Mouse (Mus musculus): Measurements from ENCODE around the gene Mcrs1. TPM values are rescaled to one million over a fixed set of nuclear protein-coding genes. Genes with fewer than 3 reads are reported as not detected.

Gene Mcrs1
- total and polyA plus RNA-seq, 3 experiments = 29.8 to 83.4 (median 45.7) TPM

GRCm38 (mm10) chr15:99226090-99226489 is 25.7 kb downstream of the Mcrs1 start:
- peaks cover 59% of the 10 kb centered on the region for H3K27me3 ChIP-seq (ENCODE audit: insufficient read depth, low read length)
- DNase-seq (ENCODE audit: low spot score) (no peak), ATAC-seq (ENCODE audit: extremely low read depth, insufficient number of reproducible peaks, low FRiP score, poor library complexity, severe bottlenecking) (no peak)
- no peak overlapping the region for H3K4me3 ChIP-seq (ENCODE audit: low read depth, low read length)
- no peaks in the 10 kb centered on the region for H3K4me1 ChIP-seq (ENCODE audit: insufficient read depth, low read depth, low read length)
- H3K9me3 ChIP-seq (replicated peaks) = no peaks in the 10 kb centered on the region
- TF ChIP-seq TAL1 (conservative IDR thresholded peaks at IDR 0.05; ENCODE audit: low read depth, low read length) (no peak), GATA2 (IDR thresholded peaks at IDR 0.05; ENCODE audit: borderline replicate concordance, low read depth, low read length) (no peak), POLR2AphosphoS5 (IDR thresholded peaks at IDR 0.05; ENCODE audit: insufficient replicate concordance, low read depth, low read length) (no peak), CTCF (IDR thresholded peaks at IDR 0.05; ENCODE audit: low read depth, low read length) (no peak), GATA1 (IDR thresholded peaks at IDR 0.05; ENCODE audit: borderline replicate concordance, low read length) (no peak)
- no peaks in the 10 kb centered on the region for H3K36me3 ChIP-seq (replicated peaks)

GRCm38 (mm10) chr15:99225081-99225810 is 26.5 kb downstream of the Mcrs1 start:
- Histone ChIP-seq H3K36me3 (replicated peaks) (no peaks in the 10 kb centered on the region), H3K9me3 (replicated peaks) (no peaks in the 10 kb centered on the region), H3K27me3 (ENCODE audit: insufficient read depth, low read length) (peaks cover 58% of the 10 kb centered on the region), H3K4me3 (ENCODE audit: low read depth, low read length) (no peak overlapping the region), H3K4me1 (ENCODE audit: insufficient read depth, low read depth, low read length) (no peaks in the 10 kb centered on the region)
- no peak for DNase-seq (ENCODE audit: low spot score)
- ATAC-seq (ENCODE audit: extremely low read depth, insufficient number of reproducible peaks, low FRiP score, poor library complexity, severe bottlenecking) = no peak
- TF ChIP-seq GATA2 (IDR thresholded peaks at IDR 0.05; ENCODE audit: borderline replicate concordance, low read depth, low read length) = no peak
- TF ChIP-seq TAL1 (conservative IDR thresholded peaks at IDR 0.05; ENCODE audit: low read depth, low read length) = no peak
- TF ChIP-seq GATA1 (IDR thresholded peaks at IDR 0.05; ENCODE audit: borderline replicate concordance, low read length) = no peak
- no peak for TF ChIP-seq POLR2AphosphoS5 (IDR thresholded peaks at IDR 0.05; ENCODE audit: insufficient replicate concordance, low read depth, low read length)
- TF ChIP-seq CTCF (IDR thresholded peaks at IDR 0.05; ENCODE audit: low read depth, low read length) = no peak

- no peak for DNase-seq (ENCODE audit: low spot score)
- Histone ChIP-seq H3K4me3 (ENCODE audit: low read depth, low read length) (no peak within 1 kb of the TSS; the same call in 1 of the 2 replicates), H3K36me3 (replicated peaks) (no peaks in the 10 kb centered on the region), H3K4me1 (ENCODE audit: insufficient read depth, low read depth, low read length) (no peaks in the 10 kb centered on the region), H3K27me3 (ENCODE audit: insufficient read depth, low read length) (peaks cover 65% of the 10 kb centered on the region), H3K9me3 (replicated peaks) (no peaks in the 10 kb centered on the region)
- ATAC-seq (ENCODE audit: extremely low read depth, insufficient number of reproducible peaks, low FRiP score, poor library complexity, severe bottlenecking) = no peak
- TF ChIP-seq POLR2AphosphoS5 (IDR thresholded peaks at IDR 0.05; ENCODE audit: insufficient replicate concordance, low read depth, low read length) (no peak), GATA1 (IDR thresholded peaks at IDR 0.05; ENCODE audit: borderline replicate concordance, low read length) (no peak), TAL1 (conservative IDR thresholded peaks at IDR 0.05; ENCODE audit: low read depth, low read length) (no peak), GATA2 (IDR thresholded peaks at IDR 0.05; ENCODE audit: borderline replicate concordance, low read depth, low read length) (no peak), CTCF (IDR thresholded peaks at IDR 0.05; ENCODE audit: low read depth, low read length) (no peak)
Measured at GRCm38 (mm10) chr15:99224208-99224911, 27.4 kb downstream of the Mcrs1 start, which contains the start of gene Kcnh3. TSS of gene Kcnh3 (plus strand) at chr15:99224861.

GRCm38 (mm10) chr15:99223585-99224207 is 28.1 kb downstream of the Mcrs1 start:
- ATAC-seq (ENCODE audit: extremely low read depth, insufficient number of reproducible peaks, low FRiP score, poor library complexity, severe bottlenecking) (no peak), DNase-seq (ENCODE audit: low spot score) (no peak)
- Histone ChIP-seq H3K9me3 (replicated peaks) (no peaks in the 10 kb centered on the region), H3K36me3 (replicated peaks) (no peaks in the 10 kb centered on the region), H3K27me3 (ENCODE audit: insufficient read depth, low read length) (peaks cover 59% of the 10 kb centered on the region), H3K4me1 (ENCODE audit: insufficient read depth, low read depth, low read length) (no peaks in the 10 kb centered on the region), H3K4me3 (ENCODE audit: low read depth, low read length) (no peak overlapping the region)
- TF ChIP-seq CTCF (IDR thresholded peaks at IDR 0.05; ENCODE audit: low read depth, low read length) (no peak), POLR2AphosphoS5 (IDR thresholded peaks at IDR 0.05; ENCODE audit: insufficient replicate concordance, low read depth, low read length) (no peak), GATA1 (IDR thresholded peaks at IDR 0.05; ENCODE audit: borderline replicate concordance, low read length) (no peak), TAL1 (conservative IDR thresholded peaks at IDR 0.05; ENCODE audit: low read depth, low read length) (no peak)

- no peaks in the 10 kb centered on the region for H3K9me3 ChIP-seq (replicated peaks)
- no peak for DNase-seq (ENCODE audit: low spot score)
- H3K4me1 ChIP-seq (ENCODE audit: insufficient read depth, low read depth, low read length) = no peaks in the 10 kb centered on the region
- ATAC-seq (ENCODE audit: extremely low read depth, insufficient number of reproducible peaks, low FRiP score, poor library complexity, severe bottlenecking) = no peak
- TF ChIP-seq GATA1 (IDR thresholded peaks at IDR 0.05; ENCODE audit: borderline replicate concordance, low read length) (no peak), POLR2AphosphoS5 (IDR thresholded peaks at IDR 0.05; ENCODE audit: insufficient replicate concordance, low read depth, low read length) (no peak), CTCF (IDR thresholded peaks at IDR 0.05; ENCODE audit: low read depth, low read length) (no peak), GATA2 (IDR thresholded peaks at IDR 0.05; ENCODE audit: borderline replicate concordance, low read depth, low read length) (no peak), TAL1 (conservative IDR thresholded peaks at IDR 0.05; ENCODE audit: low read depth, low read length) (no peak)
- peaks cover 55% of the 10 kb centered on the region for H3K27me3 ChIP-seq (ENCODE audit: insufficient read depth, low read length)
- no peak overlapping the region for H3K4me3 ChIP-seq (ENCODE audit: low read depth, low read length)
- no peaks in the 10 kb centered on the region for H3K36me3 ChIP-seq (replicated peaks)
Measured at GRCm38 (mm10) chr15:99222794-99223584, 28.8 kb downstream of the Mcrs1 start.

Measured in G1E (cell line).